Comparison of ENCODE assay signal across 7 mouse cellular contexts in genomic region chr19:4096642-4097440, GRCm38 (mm10). TPM values are rescaled to one million over a fixed set of nuclear protein-coding genes. Genes with fewer than 3 reads are reported as not detected.
A peak's percentile ranks its signal among the peaks of the same experiment; 100 is the strongest.
DNase-seq lines count a peak whose midpoint lies in the region; ATAC-seq lines count a peak whose summit lies in the region.

Gene Cdk2ap2 (plus strand): TSS chr19:4097182.

- ATAC-seq in intestine, embryonic 16.5 days: peak; percentile 94
- peak; percentile 94 for ATAC-seq in midbrain, embryonic 11.5 days (ENCODE audit: low FRiP score)

- peak within 1 kb of the TSS; percentile 70 for H3K4me3 ChIP-seq in intestine, embryonic 16.5 days (ENCODE audit: low read length)
- H3K4me3 ChIP-seq in midbrain, embryonic 11.5 days (ENCODE audit: low read depth, low read length): peak within 1 kb of the TSS; percentile 64

- H3K9me3 ChIP-seq in intestine, embryonic 16.5 days (ENCODE audit: control insufficient read depth, low read length): no peaks in the 10 kb centered on the region
- no peaks in the 10 kb centered on the region for H3K9me3 ChIP-seq in midbrain, embryonic 11.5 days (ENCODE audit: control insufficient read depth, low read length)

- H3K36me3 ChIP-seq in intestine, embryonic 16.5 days (ENCODE audit: control insufficient read depth, insufficient read depth, low read length): no peaks in the 10 kb centered on the region
- no peaks in the 10 kb centered on the region for H3K36me3 ChIP-seq in midbrain, embryonic 11.5 days (ENCODE audit: control insufficient read depth, insufficient read depth, low read length)

- intact Hi-C loops in left cerebral cortex, postnatal 36 days (cut with DNase I): loop anchor here (5.0 kb wide), 1 partner anchor 50 kb away; the partner anchor contains the start of gene Gstp2

- H3K4me1 ChIP-seq in intestine, embryonic 16.5 days (ENCODE audit: control insufficient read depth, insufficient read depth, low read length): peaks cover 38% of the 10 kb centered on the region
- H3K4me1 ChIP-seq in midbrain, embryonic 11.5 days (ENCODE audit: control insufficient read depth, insufficient read depth, low read length): peaks cover 28% of the 10 kb centered on the region

- peak within 1 kb of the TSS; percentile 73 for H3K4me2 ChIP-seq in intestine, embryonic 16.5 days (ENCODE audit: low read depth, low read length)
- peak within 1 kb of the TSS; percentile 70 for H3K4me2 ChIP-seq in midbrain, embryonic 11.5 days

- under 1% methylated on average over 64 of the region's 65 CpGs for WGBS in intestine, embryonic 16.5 days
- under 1% methylated on average over 65 of the region's 65 CpGs for WGBS in midbrain, embryonic 11.5 days

- DNase-seq in adrenal gland, adult 8-10 months: peak; percentile 99
- peak; percentile 100 for DNase-seq in embryo, embryonic 9.5 days (ENCODE audit: extremely low spot score)
- peak; percentile 98 for DNase-seq in gastrocnemius, postnatal 4 days (ENCODE audit: low spot score in 2 of 2)
- peak; percentile 100 for DNase-seq in left cerebral cortex, postnatal 36 days (ENCODE audit: low spot score in 2 of 2)
- DNase-seq in midbrain, embryonic 11.5 days (ENCODE audit: low spot score, missing footprints): peak; percentile 100
- DNase-seq in skeletal muscle tissue, adult 2 months (ENCODE audit: low read depth, low spot score): peak; percentile 99

- 0 out of 2 replicates have a peak, but pooled peaks cover 4% of the 10 kb centered on the region for H3K27me3 ChIP-seq in intestine, embryonic 16.5 days (replicated peaks; ENCODE audit: control insufficient read depth, insufficient read depth, low read length)
- peaks cover 18% of the 10 kb centered on the region for H3K27me3 ChIP-seq in midbrain, embryonic 11.5 days (ENCODE audit: control insufficient read depth, insufficient read depth, low read length)

- peak within 1 kb of the TSS; percentile 91 for H3K27ac ChIP-seq in intestine, embryonic 16.5 days (ENCODE audit: low read length)
- H3K27ac ChIP-seq in midbrain, embryonic 11.5 days (ENCODE audit: low read depth, low read length): peak within 1 kb of the TSS; percentile 86

- H3K9ac ChIP-seq in intestine, embryonic 16.5 days (ENCODE audit: low read depth, low read length): peak within 1 kb of the TSS; percentile 76
- peak within 1 kb of the TSS; percentile 72 for H3K9ac ChIP-seq in midbrain, embryonic 11.5 days (ENCODE audit: low read length)

RNA-seq across cellular contexts. Expression of gene Cdk2ap2, which starts in this region (rescaled TPM):
- total RNA-seq in adrenal gland, adult 8-10 months (2022): 100 to 1,000 TPM; 100 to 146 (median 129) TPM
- 10 to 100 TPM; 22.9 to 23.9 TPM for total RNA-seq in gastrocnemius, postnatal 4 days (2021)
- polyA plus RNA-seq in intestine, embryonic 16.5 days (2015; fragmentation: Nextera tagmentation; extraction: Ambion mirVana): 159 TPM in 2 replicates
- total RNA-seq in left cerebral cortex, postnatal 36 days (2021): 10 to 100 TPM; 28.8 to 34.1 TPM
- 60.8 and 73.5 TPM in 2 replicates for polyA plus RNA-seq in midbrain, embryonic 11.5 days (2014; fragmentation: Nextera tagmentation; extraction: Ambion mirVana)

Comparison
In these comparisons a context has a peak if more than half of its experiments do, and no peak if none do; other contexts are left out.
1. Peak in every context shown above with its lines: DNase-seq, ATAC-seq, H3K4me3 ChIP-seq and H3K27ac ChIP-seq.